Mouse (Mus musculus) stomach, embryonic 14.5 days (tissue): ENCODE results near the gene Zw10. TPM values are rescaled to one million over a fixed set of nuclear protein-coding genes. Genes with fewer than 3 reads are reported as not detected.

Source experiments
- ATAC-seq: fragments of 200-750 bp; cut with Nextera tagmentation; 2 replicates; pipeline ENCODE4 v1.8.0; 2017; ENCODE audit warnings: low read depth, moderate TSS enrichment; ENCODE audit not compliant: insufficient number of reproducible peaks, insufficient read depth, low FRiP score
- H3K27ac ChIP-seq: fragments of 300-500 bp; sonication (generic); 2 replicates; pipeline ENCODE4 v1.5.1; 2014; ENCODE audit warnings: mild to moderate bottlenecking, low read length, moderate library complexity, mixed read lengths
- H3K27me3 ChIP-seq: fragments of 300-500 bp; sonication (generic); 2 replicates; pipeline ENCODE4 v1.6.1; 2014; ENCODE audit warnings: low read length, control low read depth, mixed read lengths; ENCODE audit not compliant: control insufficient read depth, insufficient read depth
- H3K36me3 ChIP-seq: fragments of 300-500 bp; sonication (generic); 2 replicates; pipeline ENCODE4 v1.6.1; 2014; ENCODE audit warnings: mild to moderate bottlenecking, control low read depth, low read length, moderate library complexity, mixed read lengths; ENCODE audit not compliant: control insufficient read depth, insufficient read depth
- H3K4me1 ChIP-seq: fragments of 300-500 bp; sonication (generic); 2 replicates; pipeline ENCODE4 v1.6.1; 2014; ENCODE audit warnings: low read length, control low read depth, mixed read lengths; ENCODE audit not compliant: control insufficient read depth, insufficient read depth
- H3K4me2 ChIP-seq: fragments of 300-500 bp; sonication (generic); replicated peaks from 2 replicates; pipeline ENCODE4 v1.6.1; 2014; ENCODE audit warnings: low read depth, low read length, control low read depth
- H3K4me3 ChIP-seq: fragments of 300-500 bp; sonication (generic); 2 replicates; pipeline ENCODE4 v1.5.1; 2014; ENCODE audit warnings: low read depth, low read length, control low read depth
- H3K9ac ChIP-seq: fragments of 300-500 bp; sonication (generic); replicated peaks from 2 replicates; pipeline ENCODE4 v1.6.1; 2014; ENCODE audit warnings: low read depth, mild to moderate bottlenecking, control low read depth, low read length, moderate library complexity, mixed read lengths
- H3K9me3 ChIP-seq: fragments of 300-500 bp; sonication (generic); 2 replicates; pipeline ENCODE4 v1.6.1; 2016; ENCODE audit warnings: low read depth, low read length, control low read depth; ENCODE audit not compliant: control insufficient read depth
- WGBS: fragments of 180-500 bp; shearing (Covaris S2); extraction: QIAGEN DNeasy Blood & Tissue Kit; methylation state at CpG from one replicate; pipeline ENCODE4 v1.1.7; 2014; 5-methylcytosine and 5-hydroxymethylcytosine counted together
- polyA plus RNA-seq: library from polyadenylated mRNA; unstranded; fragments of >200 nt; fragmentation: Nextera tagmentation; extraction: Ambion mirVana; gene quantifications from 2 replicates; pipeline ENCODE4 v1.2.1, GENCODE M21; 2014

Gene Zw10
- polyA plus RNA-seq = 43.2 and 44.8 TPM in 2 replicates

DNA sequence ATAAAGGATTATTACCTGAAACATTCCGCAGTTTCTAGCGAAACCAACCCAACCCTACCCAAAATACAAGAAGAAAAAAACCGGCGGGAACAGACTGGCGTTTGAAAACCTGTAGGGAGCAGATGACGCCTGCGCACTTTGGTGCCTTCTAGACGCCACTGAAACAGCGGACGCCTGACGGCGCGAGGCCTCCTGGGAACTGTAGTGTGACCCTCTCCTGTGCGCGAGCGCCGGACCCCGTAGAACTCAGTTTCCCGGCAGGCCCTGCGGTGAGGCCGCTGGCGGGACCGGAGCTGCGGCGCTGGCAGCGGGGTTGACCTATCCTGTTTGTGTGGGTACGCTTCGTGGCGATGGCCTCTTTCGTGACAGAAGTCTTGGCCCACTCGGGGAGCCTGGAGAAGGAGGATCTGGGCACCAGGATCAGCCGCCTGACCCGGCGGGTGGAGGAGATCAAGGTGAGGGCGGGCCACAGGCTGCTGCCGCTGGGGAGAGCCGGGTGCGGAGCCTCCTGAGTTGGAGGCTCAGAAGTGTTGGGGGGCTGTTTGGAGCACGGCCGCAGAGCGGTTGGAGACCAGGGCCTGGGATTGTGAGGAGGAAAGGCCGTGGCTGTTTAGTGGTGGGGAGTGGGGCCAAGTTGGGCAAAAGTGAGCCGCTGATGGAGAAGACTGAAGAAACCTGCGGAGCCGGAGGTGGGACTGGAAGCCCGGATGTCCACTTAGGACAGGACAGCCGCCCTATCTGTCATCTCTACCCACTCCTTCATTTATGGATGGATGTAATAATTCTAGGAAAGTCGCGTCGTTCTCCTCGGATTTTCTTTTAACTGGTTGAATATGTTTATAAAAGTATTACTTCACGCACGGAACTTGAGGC, at the start of gene Zw10:
Zw10 (plus strand) TSS at position 281 of the 873 bp plus-strand sequence.
- H3K4me1 ChIP-seq = peaks cover 10% of the 10 kb centered on the region
- H3K27me3 ChIP-seq = no peaks in the 10 kb centered on the region
- ATAC-seq = peak; percentile 99
- no peaks in the 10 kb centered on the region for H3K9me3 ChIP-seq
- peak within 1 kb of the TSS; percentile 55; the same call in 1 of the 2 replicates for H3K27ac ChIP-seq
- H3K4me2 ChIP-seq = peak within 1 kb of the TSS; percentile 61
- H3K36me3 ChIP-seq = peaks cover 4% of the 10 kb centered on the region
- H3K9ac ChIP-seq = peak within 1 kb of the TSS; percentile 83
- H3K4me3 ChIP-seq = peak within 1 kb of the TSS; percentile 89
- under 1% methylated on average over 53 of the region's 53 CpGs for WGBS

DNA sequence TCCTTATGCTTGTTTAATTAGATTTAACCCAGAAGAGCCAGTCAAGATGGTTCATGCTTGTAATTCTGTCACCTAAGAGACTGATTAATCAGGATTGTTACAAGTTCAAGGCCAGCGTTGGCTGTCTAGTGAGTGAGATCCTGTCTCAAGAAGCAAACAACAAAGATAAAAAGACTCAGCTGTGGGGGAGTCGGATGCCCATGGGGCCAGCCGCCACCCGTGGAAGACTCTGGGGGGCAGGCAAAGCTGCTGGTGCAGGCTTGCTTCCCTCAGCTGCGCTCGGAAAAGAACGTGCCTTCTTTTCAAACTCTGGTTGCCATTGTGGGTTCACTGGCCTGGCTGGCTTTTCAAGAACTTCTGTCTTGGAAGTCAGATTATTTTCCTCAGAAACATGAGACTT, 39.6 kb upstream of the Zw10 start:
- H3K27me3 ChIP-seq = no peaks in the 10 kb centered on the region
- no peaks in the 10 kb centered on the region for H3K9me3 ChIP-seq
- no peak overlapping the region for H3K27ac ChIP-seq
- H3K4me3 ChIP-seq = no peak overlapping the region
- H3K4me1 ChIP-seq = no peaks in the 10 kb centered on the region
- WGBS = 79% methylated on average over 7 of the region's 7 CpGs
- no peak overlapping the region for H3K4me2 ChIP-seq
- peaks cover 40% of the 10 kb centered on the region for H3K36me3 ChIP-seq
- H3K9ac ChIP-seq = no peak overlapping the region
- no peak for ATAC-seq

DNA sequence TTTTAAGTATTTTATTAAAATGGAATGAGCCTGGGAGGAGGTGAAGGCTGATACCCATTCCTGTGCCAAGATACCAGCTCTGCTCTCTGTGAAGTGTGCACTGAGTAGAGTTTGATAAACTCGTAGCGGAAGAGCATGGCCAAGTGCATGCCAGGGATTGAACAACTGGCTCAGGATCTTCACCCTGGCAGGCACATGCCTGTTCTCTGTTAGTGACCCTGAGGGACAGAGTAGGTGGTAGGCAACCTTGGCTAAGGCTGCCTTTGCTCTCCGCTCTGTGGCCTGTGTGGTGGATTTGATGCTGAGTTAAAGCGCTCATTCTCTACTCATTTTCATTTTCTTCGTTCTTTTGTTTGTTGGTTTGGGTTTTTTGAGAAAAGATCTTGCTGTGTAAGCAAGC, 34.1 kb upstream of the Zw10 start:
- WGBS = 92% methylated on average over 5 of the region's 5 CpGs

DNA sequence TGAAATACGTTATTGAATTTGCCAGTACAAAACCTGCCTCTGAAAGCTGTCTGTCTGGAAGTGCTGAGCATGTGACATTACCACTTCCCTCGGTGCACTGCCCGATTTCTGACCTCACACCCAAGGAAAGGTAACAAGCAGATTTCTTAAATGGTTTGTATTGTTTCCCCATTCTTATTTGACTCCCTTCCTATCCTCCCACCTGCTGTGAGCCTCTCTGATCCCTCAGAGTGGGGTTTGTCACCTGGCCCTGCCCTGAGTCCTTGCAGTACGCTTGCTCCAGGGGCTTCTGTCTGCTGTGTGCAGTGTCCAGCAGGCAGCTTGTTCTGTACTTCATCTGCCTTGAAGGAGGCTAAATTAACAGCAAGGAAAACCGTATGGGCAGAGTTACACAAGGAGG, 31.5 kb upstream of the Zw10 start:
- no peaks in the 10 kb centered on the region for H3K4me1 ChIP-seq
- H3K9ac ChIP-seq = no peak overlapping the region
- no peaks in the 10 kb centered on the region for H3K27me3 ChIP-seq
- peaks cover 15% of the 10 kb centered on the region for H3K36me3 ChIP-seq
- ATAC-seq = no peak
- H3K27ac ChIP-seq = no peak overlapping the region
- H3K4me2 ChIP-seq = no peak overlapping the region
- 86% methylated on average over 5 of the region's 5 CpGs for WGBS
- H3K9me3 ChIP-seq = no peaks in the 10 kb centered on the region
- H3K4me3 ChIP-seq = no peak overlapping the region

More for the DNA sequence above, 34.1 kb upstream of the Zw10 start:
- no peak overlapping the region for H3K4me3 ChIP-seq
- peaks cover 16% of the 10 kb centered on the region for H3K36me3 ChIP-seq
- no peaks in the 10 kb centered on the region for H3K27me3 ChIP-seq
- H3K4me2 ChIP-seq = no peak overlapping the region
- no peaks in the 10 kb centered on the region for H3K4me1 ChIP-seq
- no peak overlapping the region for H3K27ac ChIP-seq
- no peak overlapping the region for H3K9ac ChIP-seq
- no peaks in the 10 kb centered on the region for H3K9me3 ChIP-seq
- ATAC-seq = no peak

DNA sequence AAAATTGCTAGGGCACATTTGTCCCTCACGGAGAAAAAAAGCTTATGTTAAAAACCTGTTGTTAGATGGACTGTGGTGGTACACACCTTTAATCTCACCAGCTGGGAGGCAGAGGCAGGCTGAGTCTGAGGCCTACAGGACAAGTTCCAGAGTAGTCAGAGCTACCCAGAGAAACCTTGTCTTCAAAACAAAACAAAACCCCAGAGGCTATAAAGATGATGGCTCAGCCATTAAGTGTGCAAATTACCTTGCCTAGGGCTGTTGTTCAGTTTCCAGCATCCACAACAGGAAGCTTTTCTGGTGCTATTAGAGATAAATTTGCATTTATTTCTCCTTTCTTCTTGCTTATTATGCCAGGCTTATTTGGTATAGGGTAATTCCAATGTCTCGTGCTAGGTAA, 30.9 kb upstream of the Zw10 start:
- no peak for ATAC-seq
- H3K4me3 ChIP-seq = no peak overlapping the region
- H3K27me3 ChIP-seq = no peaks in the 10 kb centered on the region
- H3K9me3 ChIP-seq = no peaks in the 10 kb centered on the region
- no peak overlapping the region for H3K4me2 ChIP-seq
- no peak overlapping the region for H3K9ac ChIP-seq
- H3K36me3 ChIP-seq = peaks cover 16% of the 10 kb centered on the region
- H3K27ac ChIP-seq = no peak overlapping the region
- 94% methylated on average over 2 of the region's 2 CpGs for WGBS
- no peaks in the 10 kb centered on the region for H3K4me1 ChIP-seq

DNA sequence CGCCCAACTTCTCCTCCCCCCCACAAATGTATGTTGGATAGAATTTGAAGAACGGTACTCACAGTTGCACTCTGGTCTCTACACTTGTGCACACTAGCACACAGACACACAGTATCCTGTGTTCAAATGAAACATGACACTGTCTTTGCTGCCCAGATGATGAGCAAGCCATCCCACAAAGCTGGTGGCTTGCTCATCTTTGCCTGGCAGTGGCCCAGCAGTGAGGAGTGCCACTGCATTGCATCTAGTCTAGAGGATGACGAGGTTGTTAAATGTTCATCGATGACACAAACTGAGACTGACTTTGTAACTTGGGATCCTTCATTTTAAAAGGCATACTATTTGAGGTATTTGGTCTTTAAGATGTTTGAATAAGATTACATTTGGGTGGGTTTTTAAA, 20.6 kb upstream of the Zw10 start:
- no peak for ATAC-seq
- no peak overlapping the region for H3K9ac ChIP-seq
- 95% methylated on average over 4 of the region's 4 CpGs for WGBS
- no peak overlapping the region for H3K27ac ChIP-seq
- no peaks in the 10 kb centered on the region for H3K4me1 ChIP-seq
- peaks cover 50% of the 10 kb centered on the region for H3K36me3 ChIP-seq
- H3K9me3 ChIP-seq = no peaks in the 10 kb centered on the region
- no peaks in the 10 kb centered on the region for H3K27me3 ChIP-seq
- no peak overlapping the region for H3K4me2 ChIP-seq
- no peak overlapping the region for H3K4me3 ChIP-seq

DNA sequence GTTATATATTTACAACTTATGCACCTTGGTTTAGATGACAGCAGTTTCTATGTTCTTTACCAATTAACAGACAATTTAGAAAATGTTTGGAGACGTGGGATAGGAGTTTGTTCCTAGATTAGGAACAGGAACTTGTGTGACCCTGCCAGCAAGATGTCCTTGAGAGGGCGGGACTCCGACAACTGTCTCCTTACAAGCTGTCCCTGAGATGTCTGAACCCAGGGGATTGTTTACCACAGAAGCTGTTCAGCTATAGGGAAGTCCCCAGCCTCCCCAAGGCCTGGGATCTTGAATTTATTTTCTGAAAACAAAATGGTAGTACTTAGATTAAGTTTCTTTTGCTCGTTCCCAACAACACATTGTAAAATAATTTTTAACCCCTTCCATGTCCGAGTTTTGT, 4.5 kb upstream of the Zw10 start:
- 70% methylated on average over 5 of the region's 5 CpGs for WGBS
- Histone ChIP-seq H3K36me3 (no peaks in the 10 kb centered on the region), H3K27ac (no peak overlapping the region), H3K27me3 (no peaks in the 10 kb centered on the region), H3K9ac (no peak overlapping the region), H3K4me2 (no peak overlapping the region), H3K4me1 (no peaks in the 10 kb centered on the region), H3K9me3 (no peaks in the 10 kb centered on the region), H3K4me3 (no peak overlapping the region)
- no peak for ATAC-seq

DNA sequence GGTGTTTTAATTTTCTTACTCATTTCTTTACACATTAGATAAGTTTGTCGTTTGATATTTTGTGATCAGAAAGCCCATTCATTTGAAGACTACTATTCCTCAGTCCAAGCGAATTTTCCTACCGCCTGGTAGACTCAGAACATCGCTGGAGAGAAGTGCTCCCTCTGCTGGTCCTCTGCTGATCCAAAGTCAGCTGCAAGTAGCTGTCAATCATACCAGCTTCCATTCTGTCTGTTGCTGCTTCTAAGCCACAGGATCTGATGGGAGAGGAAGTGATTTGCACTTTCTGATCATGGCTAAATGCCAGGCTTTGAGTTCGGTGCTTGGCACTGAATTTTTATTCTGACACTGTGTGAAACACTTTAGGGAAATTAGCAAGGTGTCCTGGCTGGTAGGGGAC, 4.1 kb upstream of the Zw10 start:
- Histone ChIP-seq H3K4me1 (peaks cover 3% of the 10 kb centered on the region; the same call in 1 of the 2 replicates), H3K4me3 (no peak overlapping the region), H3K4me2 (no peak overlapping the region), H3K36me3 (no peaks in the 10 kb centered on the region), H3K27ac (no peak overlapping the region), H3K27me3 (no peaks in the 10 kb centered on the region), H3K9ac (no peak overlapping the region), H3K9me3 (no peaks in the 10 kb centered on the region)
- 11% methylated on average over 5 of the region's 5 CpGs for WGBS
- no peak for ATAC-seq
